Comparison of ENCODE assay signal across 12 mouse cellular contexts in the genomic region with DNA sequence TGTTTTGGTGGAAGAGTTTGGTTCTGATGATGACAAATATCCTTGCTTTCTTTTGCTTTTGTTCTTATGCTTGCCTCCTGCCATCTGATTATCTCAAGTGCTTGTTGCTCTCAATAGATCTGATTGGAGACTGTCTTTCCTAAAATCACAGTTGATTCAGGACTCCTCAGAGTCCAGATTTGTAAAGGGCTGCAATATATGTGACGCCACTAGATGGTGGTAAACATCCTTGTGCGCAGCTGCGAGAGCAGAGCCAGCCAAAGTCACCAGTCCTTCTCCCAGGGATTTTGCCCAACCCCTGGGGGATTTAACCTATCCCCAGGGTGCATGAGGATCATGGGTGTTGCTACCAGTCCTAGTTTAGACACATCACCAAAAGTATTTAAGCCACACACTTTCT. TPM values are rescaled to one million over a fixed set of nuclear protein-coding genes. Genes with fewer than 3 reads are reported as not detected.
A peak's percentile ranks its signal among the peaks of the same experiment; 100 is the strongest.
DNase-seq lines count a peak whose midpoint lies in the region; ATAC-seq and TF ChIP-seq lines count a peak whose summit lies in the region.
"Had no signal": no experiment of that assay in that cellular context is flagged by ENCODE, and none has a peak within 500 bp of the region (broad histone marks: within the 10 kb centered on the region; RNA-seq: fewer than 3 reads in every experiment).

No protein-coding gene starts in this region.

- H3K27ac ChIP-seq in forebrain, embryonic 14.5 days (ENCODE audit: low read depth, low read length): no peak overlapping the region
- H3K27ac ChIP-seq in forebrain, embryonic 11.5 days (ENCODE audit: low read depth, low read length): no peak overlapping the region
- no peak overlapping the region for H3K27ac ChIP-seq in left cerebral cortex, adult 2 months
- H3K27ac ChIP-seq in MEL (ENCODE audit: control insufficient read depth, low read depth, low read length): no peak overlapping the region
- H3K27ac ChIP-seq: limb, embryonic 12.5 days had no signal

- TF ChIP-seq CTCF in left cerebral cortex, adult 2 months (IDR thresholded peaks at IDR 0.05): peak; percentile 61
- peak in 2 of 3 experiments; percentile 18; a peak in 3 of 6 replicates for TF ChIP-seq CTCF in MEL (IDR thresholded peaks at IDR 0.05 in 2 of 3, conservative IDR thresholded peaks at IDR 0.05 in 1 of 3; ENCODE audit: control insufficient read depth in 1 of 3, insufficient read depth in 1 of 3, low read depth in 2 of 3, low read length in 3 of 3, poor library complexity in 1 of 3, severe bottlenecking in 1 of 3)

- H3K4me1 ChIP-seq in forebrain, embryonic 14.5 days (ENCODE audit: control insufficient read depth, insufficient read depth, low read length): no peaks in the 10 kb centered on the region
- no peaks in the 10 kb centered on the region for H3K4me1 ChIP-seq in forebrain, embryonic 11.5 days (replicated peaks; ENCODE audit: control insufficient read depth, insufficient read depth, low read length)
- H3K4me1 ChIP-seq in MEL (ENCODE audit: control insufficient read depth in 1 of 2, insufficient read depth in 2 of 2, low read length in 2 of 2): no peaks in the 10 kb centered on the region
- H3K4me1 ChIP-seq: limb, embryonic 12.5 days had no signal

- H3K4me3 ChIP-seq in forebrain, embryonic 14.5 days (ENCODE audit: low read depth, low read length): no peak overlapping the region
- H3K4me3 ChIP-seq in forebrain, embryonic 11.5 days (ENCODE audit: low read depth, low read length): no peak overlapping the region
- H3K4me3 ChIP-seq in left cerebral cortex, adult 2 months: no peak overlapping the region
- no peak overlapping the region for H3K4me3 ChIP-seq in MEL (ENCODE audit: control insufficient read depth in 1 of 2, insufficient read depth in 1 of 2, low read depth in 2 of 2, low read length in 2 of 2)
- H3K4me3 ChIP-seq: limb, embryonic 12.5 days had no signal

- 11% methylated on average over 3 of the region's 3 CpGs for WGBS in forebrain, embryonic 14.5 days
- 8% methylated on average over 3 of the region's 3 CpGs for WGBS in forebrain, embryonic 11.5 days

- intact Hi-C loops in left cerebral cortex, adult 2 months (cut with DNase I): loop anchor here (5.0 kb wide), 1 partner anchor 170 kb away; no protein-coding TSS in a partner anchor
- intact Hi-C loops in left cerebral cortex, postnatal 4 days (cut with DNase I): no loop called here
- intact Hi-C loops in gastrocnemius, postnatal 14 days (cut with DNase I; ENCODE audit: low total_unique reads): no loop called here

- TF ChIP-seq POLR2A in MEL (IDR thresholded peaks at IDR 0.05; ENCODE audit: control insufficient read depth in 1 of 2, insufficient read depth in 1 of 2, low read depth in 1 of 2, low read length in 2 of 2, poor library complexity in 1 of 2): no peak

- H3K27me3 ChIP-seq in forebrain, embryonic 14.5 days (replicated peaks; ENCODE audit: control insufficient read depth, insufficient read depth, low read length): no peaks in the 10 kb centered on the region
- H3K27me3 ChIP-seq in forebrain, embryonic 11.5 days (ENCODE audit: control insufficient read depth, insufficient read depth, low read length): no peaks in the 10 kb centered on the region
- H3K27me3 ChIP-seq in MEL (ENCODE audit: control insufficient read depth in 1 of 2, insufficient read depth in 2 of 2, low read length in 2 of 2): no peaks in the 10 kb centered on the region
- H3K27me3 ChIP-seq: limb, embryonic 12.5 days had no signal

- peak; percentile 4 for DNase-seq in forebrain, embryonic 14.5 days (ENCODE audit: low spot score)
- DNase-seq in forebrain, embryonic 11.5 days (ENCODE audit: low spot score): no peak
- DNase-seq in left cerebral cortex, adult 2 months (ENCODE audit: extremely low spot score in 1 of 2, low spot score in 2 of 2): peak in 1 of 2 experiments; percentile 18
- DNase-seq in left cerebral cortex, postnatal 4 days: no peak
- no peak for DNase-seq in MEL (ENCODE audit: low read depth, low spot score)
- DNase-seq in kidney, adult 9 months: peak; percentile 9
- no peak for DNase-seq in gastrocnemius, postnatal 14 days
- DNase-seq in ovary, postnatal 10 days (ENCODE audit: low spot score): no peak
- DNase-seq: spleen, adult 18-20 months had no signal

- H3K9ac ChIP-seq in forebrain, embryonic 14.5 days (ENCODE audit: low read length): no peak overlapping the region
- H3K9ac ChIP-seq in forebrain, embryonic 11.5 days (ENCODE audit: low read length): no peak overlapping the region
- H3K9ac ChIP-seq in MEL (ENCODE audit: control insufficient read depth, low read depth, low read length, poor library complexity, severe bottlenecking): no peak overlapping the region
- H3K9ac ChIP-seq: limb, embryonic 12.5 days had no signal

- H3K4me2 ChIP-seq in forebrain, embryonic 14.5 days (ENCODE audit: low read length): no peak overlapping the region
- H3K4me2 ChIP-seq in forebrain, embryonic 11.5 days (ENCODE audit: low read depth, low read length, severe bottlenecking): no peak overlapping the region
- H3K4me2 ChIP-seq: limb, embryonic 12.5 days had no signal

- no peaks in the 10 kb centered on the region for H3K9me3 ChIP-seq in forebrain, embryonic 14.5 days (replicated peaks; ENCODE audit: control insufficient read depth, low read length)
- no peaks in the 10 kb centered on the region; the same call in 1 of the 2 replicates for H3K9me3 ChIP-seq in forebrain, embryonic 11.5 days (ENCODE audit: control insufficient read depth, low read length)
- H3K9me3 ChIP-seq in MEL (replicated peaks; ENCODE audit: insufficient read depth, low read length): no peaks in the 10 kb centered on the region
- H3K9me3 ChIP-seq: limb, embryonic 12.5 days had no signal

- H3K36me3 ChIP-seq in forebrain, embryonic 14.5 days (ENCODE audit: control insufficient read depth, insufficient read depth, low read length): no peaks in the 10 kb centered on the region
- H3K36me3 ChIP-seq in forebrain, embryonic 11.5 days (ENCODE audit: control insufficient read depth, insufficient read depth, low read length): no peaks in the 10 kb centered on the region
- no peaks in the 10 kb centered on the region for H3K36me3 ChIP-seq in MEL (ENCODE audit: control insufficient read depth in 1 of 2, insufficient read depth in 2 of 2, low read length in 2 of 2)
- H3K36me3 ChIP-seq: limb, embryonic 12.5 days had no signal

- H3K79me2 ChIP-seq in MEL (ENCODE audit: control insufficient read depth, insufficient read depth, low read length, poor library complexity): no peaks in the 10 kb centered on the region

- no peak for TF ChIP-seq EP300 in MEL (IDR thresholded peaks at IDR 0.05; ENCODE audit: low read depth in 1 of 2, low read length in 2 of 2)

- no peak for ATAC-seq in forebrain, embryonic 14.5 days
- no peak for ATAC-seq in forebrain, embryonic 11.5 days (replicated peaks; ENCODE audit: low FRiP score)
- ATAC-seq: CD4-positive, CD25-positive, alpha-beta regulatory T cell, adult 4 months had no signal

- TF ChIP-seq RAD21 in MEL (IDR thresholded peaks at IDR 0.05; ENCODE audit: low read depth, low read length): no peak; the same call in 1 of the 2 replicates

TF ChIP-seq in MEL, 35 proteins besides CTCF, POLR2A, EP300 and RAD21:
- no peak for TF ChIP-seq MAFK (IDR thresholded peaks at IDR 0.05; ENCODE audit: borderline replicate concordance, low read depth, low read length)
- 0 out of 2 replicates have a peak, but pooled peaks have one; percentile 15 for TF ChIP-seq SMC3 (IDR thresholded peaks at IDR 0.05; ENCODE audit: low read depth, low read length)
TF ChIP-seq in MEL: peak in this region for 1.

RNA-seq across cellular contexts. Expression of a gene that starts 38.7 kb away (rescaled TPM):
- not detected in 2 replicates for polyA plus RNA-seq in forebrain, embryonic 14.5 days (2014; fragmentation: Nextera tagmentation; extraction: Ambion mirVana)
- polyA plus RNA-seq in forebrain, embryonic 11.5 days (2014; fragmentation: Nextera tagmentation; extraction: Ambion mirVana): not detected in 2 replicates
- not detected for total RNA-seq in left cerebral cortex, adult 2 months (2021)
- total RNA-seq in left cerebral cortex, postnatal 4 days (2021): not detected
- total RNA-seq in MEL (2012; rRNA removed): not detected in 2 replicates
- not detected for polyA plus RNA-seq in MEL (2012; ENCODE audit: insufficient read depth in 1 of 2, insufficient read length in 2 of 2, low read depth in 1 of 2, low replicate concordance in 2 of 2, missing spikeins in 1 of 2)
- not detected for total RNA-seq in gastrocnemius, postnatal 14 days (2021)
- polyA plus RNA-seq: CD4-positive, CD25-positive, alpha-beta regulatory T cell, adult 4 months; heart, embryonic 16.5 days; limb, embryonic 12.5 days had no signal

Comparison
In these comparisons a context has a peak if more than half of its experiments do, and no peak if none do; other contexts are left out.
1. DNase-seq: peak in forebrain, embryonic 14.5 days (single experiment) and kidney, adult 9 months (single experiment); none in forebrain, embryonic 11.5 days (single experiment), left cerebral cortex, postnatal 4 days (single experiment), MEL (single experiment), gastrocnemius, postnatal 14 days (single experiment) and ovary, postnatal 10 days (single experiment).